Mouse (Mus musculus) stomach, postnatal 0 days (tissue): ENCODE measurements around the gene Nckap5. TPM values are rescaled to one million over a fixed set of nuclear protein-coding genes. Genes with fewer than 3 reads are reported as not detected.
"Not testable (repeated sequence)": the region's sequence is repeated elsewhere in the genome, so short reads cannot be mapped to it uniquely, and the experiment has no call there.

Experiments used
- ATAC-seq: fragments of 200-750 bp; cut with Nextera tagmentation; 2 replicates; pipeline ENCODE4 v1.8.0; 2017; ENCODE audit not compliant: low FRiP score, low TSS enrichment
- DNase-seq: peaks from one replicate; pipeline ENCODE4 v3.0.0-alpha.2; 2016; ENCODE audit warnings: low spot score
- H3K27ac ChIP-seq: fragments of 300-500 bp; sonication (generic); replicated peaks from 2 replicates; pipeline ENCODE4 v1.5.1; 2014; ENCODE audit warnings: mild to moderate bottlenecking, control low read depth
- H3K27me3 ChIP-seq: fragments of 300-500 bp; sonication (generic); 2 replicates; pipeline ENCODE4 v1.6.1; 2014; ENCODE audit warnings: low read length; ENCODE audit not compliant: control insufficient read depth, insufficient read depth
- H3K36me3 ChIP-seq: fragments of 300-500 bp; sonication (generic); 2 replicates; pipeline ENCODE4 v1.6.1; 2014; ENCODE audit warnings: low read length, mixed read lengths; ENCODE audit not compliant: control insufficient read depth, insufficient read depth
- H3K4me1 ChIP-seq: fragments of 300-500 bp; sonication (generic); replicated peaks from 2 replicates; pipeline ENCODE4 v1.6.1; 2014; ENCODE audit warnings: antibody characterized with exemption; ENCODE audit not compliant: control insufficient read depth, insufficient read depth
- H3K4me2 ChIP-seq: fragments of 300-500 bp; sonication (generic); replicated peaks from 2 replicates; pipeline ENCODE4 v1.6.1; 2014; ENCODE audit warnings: low read depth, mild to moderate bottlenecking, control low read depth, moderate library complexity
- H3K4me3 ChIP-seq: fragments of 300-500 bp; sonication (generic); 2 replicates; pipeline ENCODE4 v1.5.1; 2014; ENCODE audit warnings: low read depth, low read length, control low read depth
- H3K9ac ChIP-seq: fragments of 300-500 bp; sonication (generic); 2 replicates; pipeline ENCODE4 v1.6.1; 2014; ENCODE audit warnings: mild to moderate bottlenecking, low read length, control low read depth, mixed read lengths
- H3K9me3 ChIP-seq: fragments of 300-500 bp; sonication (generic); 2 replicates; pipeline ENCODE4 v1.6.1; 2016; ENCODE audit warnings: low read length; ENCODE audit not compliant: control insufficient read depth
- CTCF ChIP-seq: IDR thresholded peaks from 2 replicates; pipeline ENCODE4 v1.5.1; 2016; ENCODE audit warnings: antibody characterized with exemption, low read depth, mild to moderate bottlenecking, moderate library complexity
- EP300 ChIP-seq: optimal IDR thresholded peaks from 2 replicates; pipeline ENCODE3; 2016; ENCODE audit warnings: antibody characterized with exemption
- WGBS: fragments of 180-500 bp; shearing (Covaris S2); extraction: QIAGEN DNeasy Blood & Tissue Kit; methylation state at CpG from one replicate; pipeline ENCODE4 v1.1.7; 2014; 5-methylcytosine and 5-hydroxymethylcytosine counted together
- polyA plus RNA-seq: library from polyadenylated mRNA; unstranded; fragments of >200 nt; fragmentation: Nextera tagmentation; extraction: Ambion mirVana; gene quantifications from 2 replicates; pipeline ENCODE4 v1.2.1, GENCODE M21; 2015

Nckap5 gene
- polyA plus RNA-seq, 1 experiment from 2014 or later, result 1.9 TPM

- H3K9ac ChIP-seq, result no peak overlapping the region
- no peaks in the 10 kb centered on the region for H3K36me3 ChIP-seq
- no peaks in the 10 kb centered on the region for H3K27me3 ChIP-seq
- TF ChIP-seq EP300 (no peak), CTCF (no peak)
- DNase-seq (no peak), ATAC-seq (no peak)
- no peaks in the 10 kb centered on the region for H3K4me1 ChIP-seq
- H3K4me2 ChIP-seq, result no peak overlapping the region
- no peaks in the 10 kb centered on the region for H3K9me3 ChIP-seq
- no peak overlapping the region for H3K4me3 ChIP-seq
- no peak overlapping the region for H3K27ac ChIP-seq
- 24% methylated on average over 10 of the region's 10 CpGs for WGBS
Observed at GRCm38 (mm10) chr1:126022959-126023358, 807.6 kb downstream of the Nckap5 start.

- H3K4me3 ChIP-seq, H3K4me2 ChIP-seq, H3K27me3 ChIP-seq, H3K36me3 ChIP-seq, H3K9me3 ChIP-seq, ATAC-seq, H3K27ac ChIP-seq, H3K4me1 ChIP-seq, H3K9ac ChIP-seq, DNase-seq: not testable (repeated sequence)
- WGBS, result 64% methylated on average over 6 of the region's 6 CpGs
Observed at GRCm38 (mm10) chr1:126018654-126019053, 811.9 kb downstream of the Nckap5 start.

GRCm38 (mm10) chr1:126011661-126012091 lies 818.9 kb downstream of the Nckap5 start:
- H3K4me3 ChIP-seq, result no peak overlapping the region
- H3K9ac ChIP-seq, result no peak overlapping the region
- DNase-seq, result no peak
- H3K4me2 ChIP-seq, result no peak overlapping the region
- no peaks in the 10 kb centered on the region for H3K27me3 ChIP-seq
- TF ChIP-seq EP300, result no peak
- TF ChIP-seq CTCF, result no peak
- 88% methylated on average over 5 of the region's 5 CpGs for WGBS
- ATAC-seq, result no peak
- H3K4me1 ChIP-seq, result no peaks in the 10 kb centered on the region
- H3K36me3 ChIP-seq, result no peaks in the 10 kb centered on the region
- H3K9me3 ChIP-seq, result no peaks in the 10 kb centered on the region
- H3K27ac ChIP-seq, result no peak overlapping the region

GRCm38 (mm10) chr1:126007571-126007970 lies 823.0 kb downstream of the Nckap5 start:
- no peak overlapping the region for H3K9ac ChIP-seq
- 64% methylated on average over 4 of the region's 4 CpGs for WGBS

GRCm38 (mm10) chr1:126005672-126006071 lies 824.9 kb downstream of the Nckap5 start:
- no peaks in the 10 kb centered on the region for H3K9me3 ChIP-seq
- no peaks in the 10 kb centered on the region for H3K4me1 ChIP-seq
- H3K4me3 ChIP-seq, result no peak overlapping the region
- 20% methylated on average over 5 of the region's 5 CpGs for WGBS
- no peaks in the 10 kb centered on the region for H3K36me3 ChIP-seq
- DNase-seq (no peak), ATAC-seq (no peak)
- no peak overlapping the region for H3K27ac ChIP-seq
- H3K27me3 ChIP-seq, result no peaks in the 10 kb centered on the region
- H3K9ac ChIP-seq, result no peak overlapping the region
- H3K4me2 ChIP-seq, result no peak overlapping the region
- TF ChIP-seq CTCF (no peak), EP300 (no peak)

More at GRCm38 (mm10) chr1:126007571-126007970, 823.0 kb downstream of the Nckap5 start:
- Histone ChIP-seq H3K4me3 (no peak overlapping the region), H3K27me3 (no peaks in the 10 kb centered on the region), H3K4me2 (no peak overlapping the region), H3K27ac (no peak overlapping the region), H3K9me3 (no peaks in the 10 kb centered on the region), H3K4me1 (no peaks in the 10 kb centered on the region), H3K36me3 (no peaks in the 10 kb centered on the region)
- no peak for ATAC-seq
- no peak for DNase-seq
- TF ChIP-seq CTCF (no peak), EP300 (no peak)

GRCm38 (mm10) chr1:125996540-125996939 lies 834.1 kb downstream of the Nckap5 start:
- H3K36me3 ChIP-seq, result no peaks in the 10 kb centered on the region
- TF ChIP-seq CTCF (no peak), EP300 (no peak)
- ATAC-seq, result no peak
- no peak overlapping the region for H3K9ac ChIP-seq
- no peak for DNase-seq
- no peak overlapping the region for H3K4me2 ChIP-seq
- H3K9me3 ChIP-seq, result no peaks in the 10 kb centered on the region
- no peak overlapping the region for H3K27ac ChIP-seq
- H3K4me1 ChIP-seq, result no peaks in the 10 kb centered on the region
- H3K4me3 ChIP-seq, result no peak overlapping the region
- no peaks in the 10 kb centered on the region for H3K27me3 ChIP-seq
- WGBS, result 69% methylated on average over 3 of the region's 3 CpGs
